Mouse (Mus musculus) cerebellum, adult 2 months (tissue): ENCODE measurements around the gene Qars.

Source experiments
- CTCF ChIP-seq: fragments of 200-500 bp; IDR thresholded peaks from 2 replicates; pipeline ENCODE4 v1.5.1; 2011; ENCODE audit warnings: low read depth, mild to moderate bottlenecking, control low read depth, low read length, moderate library complexity, borderline replicate concordance; ENCODE audit not compliant: insufficient read depth
- POLR2A ChIP-seq: fragments of 200-500 bp; IDR thresholded peaks from 2 replicates; pipeline ENCODE4 v1.6.1; 2011; ENCODE audit warnings: low read length, control low read depth, borderline replicate concordance; ENCODE audit not compliant: insufficient read depth

GRCm38 (mm10) chr9:108466219-108466618 is 41.3 kb upstream of the Qars start:
- no peak for TF ChIP-seq POLR2A
- TF ChIP-seq CTCF, result no peak
